9 mouse cellular contexts compared by ENCODE assay signal in the genomic region with DNA sequence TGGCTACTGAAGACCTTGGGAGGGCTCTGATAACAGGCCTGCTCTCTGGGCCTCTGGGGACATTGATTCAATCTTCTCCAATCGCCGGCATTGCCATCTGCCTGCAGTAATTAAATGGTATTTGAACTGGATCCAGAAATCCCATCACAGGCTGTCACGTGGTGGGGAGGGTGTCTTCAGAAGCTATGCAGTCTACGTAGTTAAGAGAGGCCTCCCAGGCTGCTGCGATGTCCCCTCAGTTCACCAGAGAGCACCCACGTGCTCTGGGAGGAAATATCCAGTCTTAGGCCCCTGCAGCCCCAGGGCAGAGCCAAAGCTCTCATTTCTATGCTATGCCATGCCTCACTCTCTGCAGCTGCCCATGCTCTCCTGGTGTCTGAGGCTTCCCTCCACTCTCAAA. TPM values are rescaled to one million over a fixed set of nuclear protein-coding genes. Genes with fewer than 3 reads are reported as not detected.
A peak's percentile ranks its signal among the peaks of the same experiment; 100 is the strongest.
DNase-seq lines count a peak whose midpoint lies in the region; ATAC-seq and TF ChIP-seq lines count a peak whose summit lies in the region.
"Had no signal": no experiment of that assay in that cellular context is flagged by ENCODE, and none has a peak within 500 bp of the region (broad histone marks: within the 10 kb centered on the region; RNA-seq: fewer than 3 reads in every experiment).

No protein-coding gene starts in this region.

- H3K27ac ChIP-seq in cerebellum, adult 2 months (ENCODE audit: insufficient read depth, low read length): peak overlapping the region; percentile 15; the same call in 1 of the 2 replicates
- H3K27ac ChIP-seq in limb, embryonic 10.5 days: peak overlapping the region; percentile 21; the same call in 1 of the 2 replicates

- 37% methylated on average over 6 of the region's 6 CpGs for WGBS in cerebellum, adult 2 months
- 71% methylated on average over 6 of the region's 6 CpGs for WGBS in limb, embryonic 10.5 days

- TF ChIP-seq CTCF in cerebellum, adult 2 months (IDR thresholded peaks at IDR 0.05; ENCODE audit: borderline replicate concordance, insufficient read depth, low read depth, low read length): no peak

- H3K36me3 ChIP-seq in limb, embryonic 10.5 days: peaks cover 26% of the 10 kb centered on the region

- H3K27me3 ChIP-seq in cerebellum, adult 2 months (ENCODE audit: control insufficient read depth, insufficient read depth, low read length): no peaks in the 10 kb centered on the region
- H3K27me3 ChIP-seq in limb, embryonic 10.5 days (ENCODE audit: low read depth, poor library complexity, severe bottlenecking): no peaks in the 10 kb centered on the region

- no peak overlapping the region for H3K4me3 ChIP-seq in cerebellum, adult 2 months (replicated peaks; ENCODE audit: insufficient read depth, low read depth, low read length)
- no peak overlapping the region for H3K4me3 ChIP-seq in limb, embryonic 10.5 days

- TF ChIP-seq POLR2A in cerebellum, adult 2 months (IDR thresholded peaks at IDR 0.05; ENCODE audit: borderline replicate concordance, insufficient read depth, low read length): no peak

- peak in 1 of 2 experiments; percentile 55 for DNase-seq in cerebellum, adult 2 months
- DNase-seq in cerebellum, postnatal 4 days (ENCODE audit: low spot score in 2 of 2): no peak
- DNase-seq in right cerebral cortex, adult 18-20 months: peak; percentile 77
- DNase-seq in right cerebral cortex, postnatal 25 days: no peak
- DNase-seq in limb, embryonic 10.5 days (ENCODE audit: low spot score): no peak
- peak; percentile 84 for DNase-seq in telencephalon, adult 2 months (ENCODE audit: low read depth, low spot score)
- no peak for DNase-seq in embryo, embryonic 9.5 days (ENCODE audit: extremely low spot score)
- DNase-seq: right cerebral cortex, postnatal 4 days had no signal

- no peaks in the 10 kb centered on the region for H3K9me3 ChIP-seq in limb, embryonic 10.5 days (replicated peaks)

- no peak for ATAC-seq in megakaryocyte-erythroid progenitor cell, adult 5-6 weeks (replicated peaks; ENCODE audit: low FRiP score, low TSS enrichment, poor library complexity, severe bottlenecking)

- H3K4me1 ChIP-seq in cerebellum, adult 2 months (ENCODE audit: control insufficient read depth, insufficient read depth, low read length): peaks cover 25% of the 10 kb centered on the region
- peaks cover 56% of the 10 kb centered on the region for H3K4me1 ChIP-seq in limb, embryonic 10.5 days

RNA-seq across cellular contexts. Expression of gene Kif21b, which starts 11.1 kb away (rescaled TPM):
- polyA plus RNA-seq in cerebellum, adult 2 months (2012; rRNA removed): 19.1 and 21.0 TPM in 2 replicates
- polyA plus RNA-seq in limb, embryonic 10.5 days (2016; fragmentation: Nextera tagmentation; extraction: Ambion mirVana): 7.2 and 10.9 TPM in 2 replicates
- total RNA-seq in megakaryocyte-erythroid progenitor cell, adult 5-6 weeks (2014; fragmentation: Nextera tagmentation): 13.7 and 21.6 TPM in 2 replicates
- 4.0 and 5.7 TPM in 2 replicates for total RNA-seq in megakaryocyte-erythroid progenitor cell, adult 5-6 weeks (2017)

Comparison
In these comparisons a context has a peak if more than half of its experiments do, and no peak if none do; other contexts are left out.
1. DNase-seq: peak in right cerebral cortex, adult 18-20 months (single experiment) and telencephalon, adult 2 months (single experiment); none in cerebellum, postnatal 4 days (0 of 2), right cerebral cortex, postnatal 25 days (single experiment), limb, embryonic 10.5 days (single experiment) and embryo, embryonic 9.5 days (single experiment).